Mouse (Mus musculus) frontal cortex, postnatal 36 days (tissue): ENCODE data around the gene Prodh2.
"Not testable (repeated sequence)": the region's sequence is repeated elsewhere in the genome, so short reads cannot be mapped to it uniquely, and the experiment has no call there.

Experiments used
- DNase-seq, 2 experiments: peaks; one replicate each; pipeline ENCODE4 v3.0.0; 2022; ENCODE audit warnings: low spot score in 2 of 2

The Prodh2 gene

DNA sequence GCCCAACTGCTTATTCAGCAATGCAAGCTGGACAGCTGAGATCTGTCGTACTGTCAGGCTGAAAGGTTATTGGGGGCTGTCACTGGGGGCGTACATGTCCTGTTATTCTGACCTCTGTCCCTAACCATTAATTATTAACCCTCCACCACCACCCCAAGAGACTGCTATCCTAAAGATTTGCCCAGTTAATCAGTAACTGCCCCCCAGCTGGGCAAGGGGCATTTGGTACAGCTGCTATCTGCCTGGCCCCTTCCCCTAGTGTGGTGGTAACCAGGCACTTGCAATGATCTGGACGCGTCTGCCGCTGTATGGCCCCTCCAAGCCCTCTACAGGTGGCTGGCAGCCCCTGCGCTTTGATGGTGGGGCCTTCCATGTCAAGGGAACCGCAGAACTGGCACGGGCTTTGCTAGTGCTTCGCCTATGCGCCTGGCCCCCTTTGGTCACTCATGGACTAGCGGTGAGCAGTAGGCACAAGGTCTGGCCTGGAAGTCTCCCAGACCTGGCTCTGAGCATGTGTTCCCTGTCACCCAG, at the start of gene Prodh2:
Gene Prodh2 (plus strand): TSS at position 222 of the 531 bp plus-strand sequence.
- DNase-seq = no peak

DNA sequence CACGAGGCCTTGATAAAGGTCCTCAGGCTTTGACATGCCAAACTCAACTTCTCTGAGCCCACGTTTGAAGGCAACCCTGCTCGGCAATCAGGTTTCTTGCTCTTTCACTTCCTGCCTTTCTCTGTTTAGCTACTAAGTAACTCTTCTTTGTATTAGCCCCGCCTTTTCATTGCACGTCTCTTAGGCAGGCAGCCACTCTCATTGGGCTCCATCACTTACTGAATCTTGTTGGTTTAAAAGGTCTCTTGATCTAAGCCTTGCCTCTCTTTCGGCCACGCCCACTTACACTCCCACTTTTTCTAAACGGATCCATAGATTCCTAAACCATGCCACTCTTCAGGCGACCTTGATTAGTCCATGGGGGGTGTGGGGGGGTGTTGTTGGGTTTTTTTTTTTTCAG, 49.7 kb upstream of the Prodh2 start:
- no peak for DNase-seq

DNA sequence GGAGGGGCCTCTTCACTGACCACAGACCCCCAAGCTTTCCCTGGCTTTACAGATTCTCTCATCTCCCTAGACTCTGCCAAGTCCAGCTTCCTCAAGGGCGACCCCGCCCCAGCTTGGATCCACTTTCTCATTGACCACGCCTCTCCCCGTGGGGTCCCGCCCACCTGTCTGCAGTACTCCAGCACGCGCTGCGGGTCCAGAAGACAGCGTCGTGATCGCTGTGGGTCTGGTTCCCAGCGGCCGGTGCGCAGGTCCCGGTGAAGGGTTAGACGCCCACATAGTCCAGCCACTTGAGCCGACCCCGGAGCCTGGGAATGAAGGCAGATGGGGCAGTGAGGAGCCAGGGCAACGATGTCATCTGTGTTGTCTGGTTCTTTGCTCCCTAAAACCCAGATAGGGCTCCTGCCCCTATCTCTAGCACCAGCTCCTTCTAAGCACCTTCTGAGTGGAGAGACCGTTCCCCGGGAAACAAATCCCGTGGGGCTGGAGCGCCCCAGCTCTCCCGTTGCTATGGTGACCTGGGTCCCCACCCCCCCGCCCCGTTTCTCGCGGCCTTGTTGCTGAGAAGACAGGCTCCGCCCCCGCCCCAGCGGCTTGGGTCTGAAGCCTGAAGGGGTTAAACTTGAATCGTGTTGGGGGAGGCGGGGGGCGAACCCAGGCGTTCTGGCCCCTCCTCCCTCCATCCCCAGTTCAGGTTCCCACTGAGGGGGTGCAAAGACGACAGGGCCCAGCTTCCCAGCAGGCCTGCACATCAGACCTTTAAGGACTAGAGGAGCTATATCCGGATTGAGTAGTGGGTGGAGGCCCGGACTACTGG, 49.1 kb upstream of the Prodh2 start:
- DNase-seq = peak; percentile 61 to 71

DNA sequence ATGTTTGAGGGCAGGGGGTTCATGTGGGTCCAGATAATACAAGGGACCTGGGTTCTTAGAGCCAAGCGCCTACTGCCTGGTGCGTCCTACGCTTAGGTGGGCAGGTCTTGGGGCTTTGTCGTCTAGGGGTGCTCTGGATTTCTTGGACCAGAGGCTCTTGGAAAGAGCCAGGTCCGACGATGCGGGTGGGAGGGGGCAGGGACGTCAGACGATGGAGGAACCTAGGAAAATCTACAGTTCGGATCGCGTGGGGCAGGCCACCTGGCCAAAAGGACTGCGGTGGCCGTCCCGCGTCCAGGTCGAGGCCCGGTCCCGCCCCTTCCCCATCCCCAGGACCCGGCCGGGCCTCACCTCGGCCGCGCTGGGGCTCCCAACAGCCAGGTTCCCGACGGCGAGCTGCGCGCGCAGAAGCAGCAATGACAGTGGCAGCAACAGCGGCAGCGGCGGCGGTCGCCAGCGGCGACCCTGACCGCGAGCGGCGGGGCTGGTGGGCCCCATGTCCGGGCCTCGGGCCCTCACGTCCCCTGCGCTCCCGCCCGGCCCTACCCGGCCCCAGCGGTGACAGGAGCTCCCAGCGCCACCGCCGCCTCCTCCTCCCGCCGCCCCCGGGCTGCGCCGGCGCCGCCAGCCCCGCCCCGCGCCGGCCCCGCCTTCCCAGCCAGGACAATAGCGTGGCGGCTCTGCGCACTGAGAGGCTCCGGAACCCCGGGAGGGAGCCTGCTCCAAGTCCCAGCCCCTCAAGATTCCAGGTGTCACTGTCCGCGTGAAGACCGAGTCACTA, 48.3 kb upstream of the Prodh2 start, which contains the start of gene Aplp1:
Gene Aplp1 (minus strand): TSS at position 565 of the 781 bp plus-strand sequence.
- DNase-seq = peak; percentile 78 to 83

DNA sequence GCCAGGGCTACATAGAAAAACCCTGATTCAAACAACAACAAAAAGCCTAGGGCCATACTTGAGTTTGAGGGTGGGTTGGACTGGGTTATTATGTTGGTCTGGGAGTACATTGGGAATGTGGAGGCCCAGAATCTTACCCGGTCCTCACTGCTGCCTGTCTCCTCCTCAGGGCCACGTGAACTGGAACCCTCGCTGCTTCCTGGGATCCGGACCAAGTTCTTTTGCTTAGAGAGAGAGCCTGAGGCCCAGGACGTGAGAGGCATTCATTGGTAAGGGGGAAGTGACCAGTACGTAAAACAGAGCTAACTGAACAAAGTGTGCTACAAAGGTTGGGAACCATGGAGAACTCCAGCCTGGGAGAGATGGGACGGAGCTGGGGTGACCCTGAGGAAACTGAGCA, 43.2 kb upstream of the Prodh2 start:
- DNase-seq = no peak

DNA sequence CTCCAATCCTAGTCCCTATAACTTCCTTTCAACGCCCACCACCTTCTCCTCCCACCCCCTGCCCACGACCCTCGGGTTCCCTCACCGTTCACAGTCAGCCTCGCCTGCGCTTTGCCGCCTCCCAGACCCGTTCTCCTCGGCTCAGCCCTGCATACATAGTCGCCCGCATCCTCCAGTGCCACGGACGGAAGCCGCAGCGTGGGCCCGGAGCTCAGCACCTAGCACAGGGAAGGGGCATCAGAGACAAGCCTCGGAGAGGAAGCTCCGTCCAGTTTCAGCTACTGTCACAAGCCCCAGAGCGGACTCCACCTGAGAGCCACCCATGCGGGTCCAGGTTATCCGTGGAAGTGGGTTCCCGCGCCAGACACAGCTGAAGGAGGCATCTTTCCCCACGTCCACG, 40.1 kb upstream of the Prodh2 start:
- DNase-seq = no peak

DNA sequence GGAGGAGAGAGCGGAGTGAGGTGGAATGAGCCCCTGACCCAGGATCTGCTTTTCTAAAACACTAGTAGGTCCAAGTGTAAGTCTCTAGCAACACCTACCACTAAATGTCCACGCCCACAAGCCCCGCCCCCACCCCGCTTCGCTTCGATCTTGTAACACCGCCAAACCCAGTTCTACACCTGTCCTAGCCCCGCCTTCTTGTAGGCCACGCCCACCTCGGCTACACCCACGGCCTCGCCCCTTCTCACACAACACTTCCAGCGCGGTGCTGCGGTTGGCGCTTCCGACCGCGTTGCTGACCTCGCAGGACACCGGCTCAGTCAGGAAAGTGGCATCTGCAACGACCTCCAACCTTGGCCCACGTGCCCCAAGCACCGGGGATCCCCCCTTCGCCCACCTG, 39.7 kb upstream of the Prodh2 start:
- DNase-seq = no peak

DNA sequence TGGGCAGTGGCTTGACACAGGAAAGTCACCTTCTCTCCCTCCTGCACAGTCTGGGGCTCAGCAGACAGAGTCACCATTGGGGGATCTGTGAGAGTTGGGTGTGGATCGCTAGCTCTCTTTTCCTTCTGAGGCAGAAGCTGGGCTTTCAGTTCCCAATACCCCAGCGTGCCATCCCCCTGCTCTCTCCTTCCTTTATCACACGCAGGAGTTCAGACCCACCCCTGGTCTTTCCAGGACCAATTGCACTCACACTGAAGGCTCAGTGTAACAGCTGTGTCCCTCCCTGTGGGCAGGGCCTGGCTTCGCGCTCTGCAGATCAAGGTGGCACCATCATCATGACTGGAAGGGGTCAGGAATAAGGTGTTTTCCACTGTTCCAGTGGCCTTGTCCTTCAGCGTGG, 39.2 kb upstream of the Prodh2 start:
- no peak for DNase-seq

DNA sequence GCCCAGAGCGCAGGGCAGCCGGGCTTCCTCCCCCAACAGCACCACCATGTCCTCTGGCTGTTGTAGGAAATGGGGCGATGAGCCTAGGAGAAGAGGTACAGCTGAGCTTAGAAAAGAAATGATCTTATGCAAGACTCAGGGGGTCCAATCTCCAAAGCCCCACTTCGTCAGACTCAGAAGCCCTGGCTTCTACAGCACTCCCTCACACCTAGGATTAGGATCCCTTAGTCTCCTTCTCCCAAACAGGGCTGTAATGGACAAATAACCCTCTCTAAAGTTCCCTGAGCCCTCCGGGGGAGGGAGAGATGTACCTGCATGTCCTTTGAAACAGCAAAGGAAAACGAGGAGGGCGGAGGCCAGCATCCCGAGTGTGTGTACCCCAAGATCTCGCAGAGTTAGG, 36.9 kb upstream of the Prodh2 start:
- no peak for DNase-seq

DNA sequence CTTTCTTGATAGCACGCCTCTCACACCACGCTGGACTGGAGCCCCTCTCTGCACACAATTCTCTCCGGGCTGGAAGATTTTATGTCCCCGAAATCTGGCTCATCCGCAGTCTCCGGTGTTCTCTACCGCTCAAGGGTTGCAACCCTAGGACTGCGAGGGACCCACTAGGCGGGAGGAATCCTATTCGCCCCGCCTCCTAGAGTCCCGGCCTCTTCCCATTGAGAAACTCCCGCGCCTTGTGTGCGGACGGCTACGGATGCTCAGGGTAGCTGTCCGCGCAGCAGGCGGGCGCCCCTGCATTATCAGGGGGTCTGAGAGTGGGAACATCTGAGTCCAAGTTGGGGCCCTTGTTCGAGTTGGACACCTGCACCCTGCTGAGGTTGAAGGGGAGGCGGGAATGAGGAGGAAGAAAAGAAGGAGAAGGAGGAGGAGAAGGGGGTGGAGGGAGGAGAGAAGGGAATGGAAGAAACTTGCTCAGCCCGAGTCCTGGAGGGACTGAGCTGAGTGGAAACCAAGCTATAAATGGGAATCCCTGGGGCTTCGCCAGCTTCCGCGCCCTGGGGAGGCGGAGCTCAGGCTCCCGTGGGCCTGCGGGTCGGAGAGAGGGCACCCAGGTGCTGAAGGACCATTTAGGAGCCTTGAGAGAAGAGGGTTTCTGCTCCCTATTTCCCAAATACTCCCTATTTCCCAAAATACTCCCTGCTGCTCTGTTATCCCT, 36.4 kb upstream of the Prodh2 start:
- DNase-seq = no peak

DNA sequence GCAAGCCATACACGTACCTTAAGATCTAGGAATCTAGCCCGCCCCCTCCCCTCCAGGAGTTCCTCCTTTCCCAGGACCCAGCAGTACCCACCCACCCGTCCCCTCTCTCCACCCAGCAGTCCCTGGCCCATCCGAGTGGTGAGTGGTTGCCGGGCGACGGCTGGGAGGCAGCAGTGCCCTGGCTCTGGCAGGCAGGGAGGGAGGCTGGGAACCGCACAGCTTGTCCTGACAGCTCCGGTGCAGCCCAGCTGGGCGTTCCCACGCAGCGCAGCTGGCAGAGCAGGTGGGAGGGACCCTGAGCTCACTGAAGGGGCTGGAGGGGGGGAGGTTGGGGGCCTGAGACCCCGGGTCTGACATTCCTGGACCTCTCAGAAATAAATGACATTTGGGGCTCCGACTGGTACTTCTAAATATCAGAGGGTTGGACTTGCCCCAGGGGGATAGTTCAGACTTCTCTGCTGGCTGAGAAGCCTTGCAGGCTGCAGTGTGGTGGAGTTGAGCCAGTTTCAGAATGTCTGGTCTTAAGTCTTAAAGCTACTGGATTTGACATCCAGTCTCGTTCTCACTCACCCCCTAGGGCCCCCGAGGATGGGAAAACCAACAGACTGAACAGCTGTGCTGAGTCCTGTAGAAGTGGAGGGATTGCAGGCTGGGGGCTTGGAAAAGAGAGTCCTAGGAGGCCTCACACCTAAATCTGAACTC, 35.6 kb upstream of the Prodh2 start, which contains the start of the genes Kirrel2 and Nphs1:
Gene Kirrel2 (minus strand): TSS at position 62 of the 702 bp plus-strand sequence.
Gene Nphs1 (plus strand): TSS at position 687 of the 702 bp plus-strand sequence.
- peak; percentile 64 to 70 for DNase-seq

DNA sequence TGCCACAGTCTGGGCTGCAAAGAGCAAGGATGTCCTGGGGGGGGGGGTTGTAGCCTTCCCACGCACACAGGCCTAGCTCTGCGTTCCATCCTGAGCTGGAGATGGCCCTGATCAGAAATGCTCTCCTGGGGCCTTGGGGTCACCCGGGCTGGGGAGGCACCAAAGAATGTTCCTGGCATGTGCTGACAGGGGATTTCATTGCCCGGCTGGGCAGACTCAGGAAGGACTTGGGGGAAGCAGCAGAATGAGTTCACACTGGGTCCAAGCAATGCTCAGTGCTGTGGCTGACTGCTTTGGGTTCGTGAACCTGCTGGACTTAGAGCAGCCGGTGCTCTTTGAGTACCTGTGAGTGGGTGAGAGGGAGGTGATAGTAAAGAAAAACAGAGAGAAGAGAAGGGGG, 33.9 kb upstream of the Prodh2 start:
- no peak for DNase-seq

DNA sequence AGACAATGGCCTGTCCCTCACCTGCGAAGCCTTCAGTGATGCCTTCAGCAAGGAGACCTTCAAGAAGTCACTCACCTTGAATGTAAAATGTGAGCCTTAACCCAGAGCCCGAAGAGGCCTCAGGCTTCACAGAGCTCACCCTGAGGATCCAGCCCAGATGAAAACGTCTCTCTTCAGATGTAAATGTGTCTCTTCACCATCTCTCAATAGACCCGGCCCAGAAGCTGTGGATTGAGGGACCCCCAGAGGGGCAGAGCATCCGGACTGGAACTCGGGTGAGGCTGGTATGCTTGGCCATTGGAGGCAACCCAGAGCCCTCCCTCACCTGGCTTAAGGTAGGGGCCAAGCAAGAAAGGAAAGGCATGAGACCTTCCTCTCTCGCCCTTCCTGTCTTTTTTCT, 29.9 kb upstream of the Prodh2 start:
- DNase-seq = no peak

DNA sequence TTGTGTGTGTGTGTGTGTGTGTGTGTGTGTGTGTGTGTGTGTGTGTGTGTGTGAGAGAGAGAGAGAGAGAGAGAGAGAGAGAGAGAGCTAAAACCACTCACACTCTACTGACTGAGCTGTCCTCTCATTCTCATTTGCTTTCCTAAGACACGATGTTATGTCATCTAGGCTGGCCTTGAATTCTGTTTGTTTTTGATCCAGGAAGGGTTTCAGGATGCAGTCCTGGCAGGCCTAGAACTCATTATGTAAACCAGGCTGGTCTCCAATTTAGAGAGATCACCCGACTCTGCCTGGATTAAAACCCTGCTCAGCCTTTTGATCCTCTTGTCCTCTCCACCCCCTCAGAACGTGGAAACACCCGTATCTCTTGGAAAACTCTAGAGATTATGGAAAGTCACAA, 29.4 kb upstream of the Prodh2 start:
- no peak for DNase-seq

DNA sequence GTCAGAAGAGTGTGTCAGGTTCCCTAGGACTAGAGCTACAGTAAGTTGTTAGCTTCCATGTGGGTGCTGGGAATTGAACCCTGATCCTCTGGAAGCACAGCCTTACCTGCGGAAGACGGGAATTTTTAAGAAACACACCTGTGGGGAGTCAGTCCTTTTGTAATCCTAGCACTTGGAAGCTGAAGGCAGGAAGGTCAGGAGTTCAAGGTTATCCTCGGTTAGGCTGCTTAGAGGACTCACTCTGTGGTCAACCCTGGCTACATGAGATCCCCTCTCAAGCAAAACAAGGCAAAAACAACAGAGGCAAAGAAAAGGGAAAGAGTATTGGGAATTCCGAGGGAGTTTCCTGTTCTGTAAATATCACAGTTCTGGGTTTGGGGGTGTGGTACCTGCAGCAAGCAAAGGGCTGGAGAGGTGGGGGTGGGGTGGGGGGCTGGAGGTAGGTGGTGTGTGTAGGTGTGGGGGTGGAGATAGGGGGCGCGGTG, 28.6 kb upstream of the Prodh2 start:
- DNase-seq = no peak

DNA sequence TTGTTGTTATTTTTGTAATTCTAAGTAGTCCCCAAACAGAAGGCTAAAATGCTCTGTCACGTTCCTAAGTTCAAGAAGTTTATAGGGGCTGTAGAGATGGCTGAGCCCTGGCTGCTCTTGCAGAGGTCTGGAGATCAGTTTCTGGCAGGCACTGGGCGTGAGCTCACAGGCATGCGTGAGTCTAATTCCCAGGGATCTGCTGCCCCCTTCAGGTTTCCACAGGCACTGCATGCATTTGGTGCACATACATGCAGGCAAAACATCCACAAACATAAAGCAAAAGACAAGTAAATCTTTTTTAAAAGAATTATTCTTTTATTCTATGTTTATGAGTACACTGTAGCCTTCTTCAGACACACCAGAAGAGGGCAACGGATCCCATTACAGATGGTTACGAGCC, 21.0 kb upstream of the Prodh2 start:
- no peak for DNase-seq

DNA sequence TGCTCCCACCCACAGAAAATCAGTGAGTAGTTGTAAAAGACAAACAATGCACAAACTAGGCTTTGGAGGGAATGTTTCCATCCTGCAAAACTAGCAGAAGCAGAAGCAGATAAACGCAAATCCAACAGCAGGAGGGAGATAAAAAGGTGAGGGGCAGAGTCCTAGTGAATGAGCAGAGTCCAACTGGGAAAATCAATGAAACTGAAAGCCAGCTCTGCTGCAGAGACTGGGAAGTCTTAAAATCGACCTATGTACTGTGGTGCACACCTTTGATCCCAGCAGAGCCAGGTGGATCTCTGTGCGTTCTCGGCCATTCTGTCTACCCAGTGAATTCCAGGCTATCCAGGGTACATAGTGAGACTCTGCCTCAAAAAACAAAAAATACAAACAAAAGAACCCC, 18.4 kb upstream of the Prodh2 start:
- no peak for DNase-seq

DNA sequence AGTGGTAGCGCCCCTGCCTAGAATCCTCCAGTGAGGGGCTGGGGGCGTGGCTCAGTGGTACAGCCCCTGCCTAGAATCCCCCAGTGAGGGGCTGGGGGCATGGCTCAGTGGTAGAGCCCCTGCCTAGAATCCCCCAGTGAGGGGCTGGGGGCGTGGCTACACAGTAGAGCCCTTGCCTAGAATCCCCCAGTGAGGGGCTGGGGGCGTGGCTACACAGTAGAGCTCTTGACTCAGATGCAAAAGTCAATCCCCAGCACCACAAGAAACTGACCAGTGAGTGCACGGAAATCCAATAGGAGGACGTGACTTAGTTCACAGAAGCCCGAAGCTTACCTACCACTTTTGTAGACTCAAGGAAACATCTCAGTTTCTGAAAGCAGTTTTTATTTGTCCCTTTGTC, 17.3 kb upstream of the Prodh2 start:
- not testable (repeated sequence) for DNase-seq

DNA sequence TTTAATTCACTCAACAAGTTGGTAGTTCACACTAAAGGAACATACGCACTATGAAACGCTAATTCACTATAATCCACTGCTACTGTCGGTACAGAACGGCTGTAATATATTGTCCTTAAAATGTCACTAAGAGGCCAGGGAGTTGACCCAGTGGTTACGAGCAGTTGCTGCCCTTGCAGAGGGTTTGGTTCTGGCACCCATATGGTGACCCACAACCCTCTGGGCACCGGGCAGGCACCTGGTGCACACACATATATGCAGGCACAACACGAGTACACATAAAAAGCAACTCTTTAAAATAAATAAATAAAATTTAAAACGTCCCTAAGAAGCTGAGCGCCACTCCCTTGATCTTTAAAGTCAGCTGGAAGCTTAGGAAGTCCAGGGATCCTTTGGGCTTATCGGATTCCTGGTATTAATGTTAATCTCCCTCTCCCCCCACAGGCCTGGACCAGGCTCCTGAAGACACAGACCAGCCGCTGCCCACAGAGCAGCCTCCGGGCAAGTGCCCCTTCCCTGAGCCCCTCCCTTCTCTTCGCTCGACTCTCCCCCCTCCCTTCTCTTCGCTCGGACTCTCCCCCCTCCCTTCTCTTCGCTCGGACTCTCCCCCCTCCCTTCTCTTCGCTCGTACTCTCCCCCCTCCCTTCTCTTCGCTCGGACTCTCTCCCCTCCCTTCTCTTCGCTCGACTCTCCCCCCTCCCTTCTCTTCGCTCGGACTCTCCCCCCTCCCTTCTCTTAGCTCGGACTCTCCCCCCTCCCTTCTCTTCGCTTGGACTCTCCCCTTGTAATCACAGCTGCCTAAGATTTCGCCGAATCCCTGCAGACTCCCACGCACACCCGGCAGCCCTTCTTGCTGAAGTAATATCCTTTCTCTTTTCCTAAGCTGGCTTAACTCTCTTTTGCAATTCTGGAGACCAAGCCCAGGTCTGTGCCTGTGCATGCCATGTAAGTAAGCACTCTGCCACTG, 15.7 kb upstream of the Prodh2 start:
- DNase-seq = peak; percentile 51 to 67

DNA sequence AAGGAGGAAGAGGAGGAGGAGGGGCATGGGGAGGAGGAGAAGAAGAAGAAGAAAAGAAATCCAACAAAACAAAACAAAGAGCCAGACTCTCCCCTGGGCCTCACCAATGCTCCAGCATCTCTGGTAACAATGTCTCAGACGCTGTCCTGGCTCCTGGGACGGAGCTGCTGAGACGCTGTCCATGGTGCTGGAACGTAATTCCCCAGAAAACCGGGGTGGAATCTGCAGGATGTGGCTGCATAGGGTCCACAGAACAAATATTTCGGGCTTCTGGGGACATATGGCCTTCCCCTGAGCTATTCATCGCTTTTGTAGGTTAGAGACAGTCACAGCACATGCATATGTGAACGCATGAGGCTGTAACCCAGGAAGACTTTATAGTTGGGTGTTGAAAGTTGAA, 9.2 kb upstream of the Prodh2 start:
- DNase-seq = no peak
